Mouse (Mus musculus) ES-Bruce4 (cell line): ENCODE measurements around the gene Chek1. TPM values are rescaled to one million over a fixed set of nuclear protein-coding genes. Genes with fewer than 3 reads are reported as not detected.

Source experiments
- H3K27ac ChIP-seq: 2 replicates; pipeline ENCODE4 v1.5.1; 2012; ENCODE audit warnings: low read length, inconsistent platforms; ENCODE audit not compliant: insufficient read depth
- H3K27me3 ChIP-seq: 2 replicates; pipeline ENCODE4 v1.6.1; 2012; ENCODE audit warnings: mild to moderate bottlenecking, low read length, inconsistent platforms; ENCODE audit not compliant: control insufficient read depth, poor library complexity, insufficient read depth, severe bottlenecking
- H3K36me3 ChIP-seq: 2 replicates; pipeline ENCODE4 v1.6.1; 2012; ENCODE audit warnings: inconsistent platforms, mild to moderate bottlenecking, low read length, moderate library complexity; ENCODE audit not compliant: control insufficient read depth, poor library complexity, insufficient read depth, severe bottlenecking
- H3K4me1 ChIP-seq: one replicate; pipeline ENCODE4 v1.8.1; 2011; ENCODE audit warnings: low read length; ENCODE audit not compliant: control insufficient read depth, insufficient read depth
- H3K4me3 ChIP-seq: 2 replicates; pipeline ENCODE4 v1.5.1; 2011; ENCODE audit warnings: low read depth, mild to moderate bottlenecking, low read length
- H3K9ac ChIP-seq: 2 replicates; pipeline ENCODE4 v1.6.1; 2012; ENCODE audit warnings: low read depth, mild to moderate bottlenecking, inconsistent platforms; ENCODE audit not compliant: poor library complexity, severe bottlenecking
- H3K9me3 ChIP-seq: replicated peaks from 2 replicates; pipeline ENCODE4 v1.6.1; 2012; ENCODE audit warnings: mild to moderate bottlenecking, low read length, inconsistent platforms; ENCODE audit not compliant: control insufficient read depth, poor library complexity, insufficient read depth, severe bottlenecking
- CTCF ChIP-seq: IDR thresholded peaks from one replicate; pipeline ENCODE4 v1.8.1; 2011; ENCODE audit warnings: low read depth, low read length
- EP300 ChIP-seq: IDR thresholded peaks from 2 replicates; pipeline ENCODE4 v1.6.1; 2011; ENCODE audit warnings: low read depth, low read length; ENCODE audit not compliant: insufficient read depth
- POLR2A ChIP-seq: IDR thresholded peaks from one replicate; pipeline ENCODE4 v1.8.1; 2011; ENCODE audit warnings: low read length; ENCODE audit not compliant: insufficient read depth
- polyA plus RNA-seq: library from polyadenylated mRNA; stranded (reverse); fragments of >200 nt; gene quantifications from 2 replicates; pipeline ENCODE4 v1.2.4, GENCODE M21; 2011; ENCODE audit warnings: low read depth; ENCODE audit not compliant: missing spikeins, insufficient read depth, insufficient read length

Gene Chek1
- polyA plus RNA-seq, 1 experiment: 124 TPM

DNA sequence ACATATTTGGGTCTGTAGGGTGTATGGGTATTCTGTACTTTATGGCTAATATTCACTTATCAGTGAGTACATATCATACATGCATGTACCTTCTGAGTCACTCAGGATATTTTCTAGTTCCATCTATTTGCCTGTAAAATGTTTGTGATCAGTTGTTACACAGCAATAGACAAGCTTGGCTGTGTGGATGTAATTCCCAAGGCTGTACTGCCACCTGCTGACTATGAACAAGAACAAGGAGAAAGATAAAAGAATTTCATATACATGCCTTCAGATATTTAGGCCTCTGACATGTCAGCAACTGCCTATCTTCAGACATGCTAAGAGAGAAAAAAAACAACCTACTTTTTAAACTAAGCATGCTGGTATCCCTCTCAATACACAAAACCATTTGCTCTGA, 39.5 kb downstream of the Chek1 start:
- no peak overlapping the region for H3K27ac ChIP-seq
- no peak overlapping the region for H3K4me3 ChIP-seq
- H3K27me3 ChIP-seq: no peaks in the 10 kb centered on the region

GRCm38 (mm10) chr9:36681424-36681823, 45.4 kb downstream of the Chek1 start:
- no peak overlapping the region for H3K9ac ChIP-seq
- H3K36me3 ChIP-seq: no peaks in the 10 kb centered on the region
- H3K27ac ChIP-seq: no peak overlapping the region
- TF ChIP-seq CTCF: no peak
- TF ChIP-seq POLR2A: no peak
- no peak for TF ChIP-seq EP300
- no peaks in the 10 kb centered on the region for H3K9me3 ChIP-seq
- no peaks in the 10 kb centered on the region for H3K4me1 ChIP-seq
- no peaks in the 10 kb centered on the region for H3K27me3 ChIP-seq
- no peak overlapping the region for H3K4me3 ChIP-seq

More for the DNA sequence above, 39.5 kb downstream of the Chek1 start:
- H3K9me3 ChIP-seq: no peaks in the 10 kb centered on the region
- no peaks in the 10 kb centered on the region for H3K4me1 ChIP-seq
- no peaks in the 10 kb centered on the region for H3K36me3 ChIP-seq
- TF ChIP-seq CTCF (peak; percentile 14), POLR2A (no peak)
- H3K9ac ChIP-seq: no peak overlapping the region

Other genes starting within 250 kb of the Chek1 start
- not detected in 2 replicates for gene Gm5615, start 185.1 kb downstream of the Chek1 start, polyA plus RNA-seq
- gene Gm17689, start 144.4 kb downstream of the Chek1 start, polyA plus RNA-seq: not detected in 2 replicates
- gene A630095E13Rik, start 83.7 kb downstream of the Chek1 start, polyA plus RNA-seq: not detected in 2 replicates
- not detected in 2 replicates for gene Acrv1, start 33.8 kb downstream of the Chek1 start, polyA plus RNA-seq
- 365 and 379 TPM in 2 replicates for gene Stt3a, start 40.6 kb upstream of the Chek1 start, polyA plus RNA-seq
- gene Ei24, start 70.3 kb upstream of the Chek1 start, polyA plus RNA-seq: 159 and 165 TPM in 2 replicates
- gene Fez1, start 94.8 kb upstream of the Chek1 start, polyA plus RNA-seq: 2.4 and 3.6 TPM in 2 replicates